Mouse (Mus musculus) stomach, embryonic 16.5 days (tissue): ENCODE data around the gene Adgrl2. TPM values are rescaled to one million over a fixed set of nuclear protein-coding genes. Genes with fewer than 3 reads are reported as not detected.

ENCODE experiments used
- ATAC-seq: fragments of 200-750 bp; cut with Nextera tagmentation; 2 replicates; pipeline ENCODE4 v1.8.0; 2017; ENCODE audit warnings: moderate number of reproducible peaks, moderate TSS enrichment; ENCODE audit not compliant: insufficient read depth, low FRiP score
- H3K27ac ChIP-seq: fragments of 300-500 bp; sonication (generic); 2 replicates; pipeline ENCODE4 v1.5.1; 2014; ENCODE audit warnings: low read length
- H3K27me3 ChIP-seq: fragments of 300-500 bp; sonication (generic); 2 replicates; pipeline ENCODE4 v1.6.1; 2014; ENCODE audit warnings: low read length, control low read depth, mixed read lengths; ENCODE audit not compliant: control insufficient read depth, insufficient read depth
- H3K36me3 ChIP-seq: fragments of 300-500 bp; sonication (generic); 2 replicates; pipeline ENCODE4 v1.6.1; 2014; ENCODE audit warnings: low read length; ENCODE audit not compliant: control insufficient read depth, insufficient read depth
- H3K4me1 ChIP-seq: fragments of 300-500 bp; sonication (generic); 2 replicates; pipeline ENCODE4 v1.6.1; 2014; ENCODE audit warnings: low read length, control low read depth, mixed read lengths; ENCODE audit not compliant: control insufficient read depth, insufficient read depth
- H3K4me2 ChIP-seq: fragments of 300-500 bp; sonication (generic); 2 replicates; pipeline ENCODE4 v1.6.1; 2014; ENCODE audit warnings: low read depth, low read length, mixed read lengths
- H3K4me3 ChIP-seq: fragments of 300-500 bp; sonication (generic); replicated peaks from 2 replicates; pipeline ENCODE4 v1.5.1; 2014; ENCODE audit warnings: mild to moderate bottlenecking, low read length
- H3K9ac ChIP-seq: fragments of 300-500 bp; sonication (generic); 2 replicates; pipeline ENCODE4 v1.6.1; 2014; ENCODE audit warnings: low read length
- H3K9me3 ChIP-seq: fragments of 300-500 bp; sonication (generic); replicated peaks from 2 replicates; pipeline ENCODE4 v1.6.1; 2016; ENCODE audit warnings: low read length, control low read depth; ENCODE audit not compliant: control insufficient read depth
- WGBS: fragments of 180-500 bp; shearing (Covaris S2); extraction: QIAGEN DNeasy Blood & Tissue Kit; methylation state at CpG from one replicate; pipeline ENCODE4 v1.1.7; 2014; 5-methylcytosine and 5-hydroxymethylcytosine counted together
- polyA plus RNA-seq: library from polyadenylated mRNA; unstranded; fragments of >200 nt; fragmentation: Nextera tagmentation; extraction: Ambion mirVana; gene quantifications from 2 replicates; pipeline ENCODE4 v1.2.1, GENCODE M21; 2015

Gene Adgrl2
- polyA plus RNA-seq, 1 experiment from 2014 or later: 39.6 TPM

DNA sequence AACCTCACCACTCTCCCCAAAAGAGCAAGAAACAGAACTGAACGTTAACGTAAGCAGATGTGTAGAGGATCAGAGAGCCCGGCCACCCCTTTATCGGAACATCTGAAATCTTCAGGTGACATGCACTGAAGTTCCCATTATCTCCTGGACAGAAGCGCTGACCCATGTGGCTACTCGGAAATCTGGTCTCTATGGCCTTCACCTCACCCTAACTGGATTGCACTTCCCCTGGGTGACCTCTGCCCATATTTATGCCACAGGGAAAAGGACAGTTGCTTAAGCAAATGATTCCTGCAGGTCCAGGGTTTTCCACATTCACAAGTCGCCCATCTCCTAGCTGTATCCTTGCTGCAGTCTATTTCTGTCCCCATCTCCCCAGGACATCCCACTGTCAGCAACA lies 84.9 kb downstream of the Adgrl2 start:
- H3K4me1 ChIP-seq: peaks cover 17% of the 10 kb centered on the region
- no peaks in the 10 kb centered on the region for H3K27me3 ChIP-seq
- H3K9ac ChIP-seq: no peak overlapping the region
- H3K4me2 ChIP-seq: no peak overlapping the region
- no peak for ATAC-seq
- 75% methylated on average over 7 of the region's 7 CpGs for WGBS
- H3K36me3 ChIP-seq: no peaks in the 10 kb centered on the region
- no peak overlapping the region for H3K27ac ChIP-seq
- no peak overlapping the region for H3K4me3 ChIP-seq
- H3K9me3 ChIP-seq: no peaks in the 10 kb centered on the region

DNA sequence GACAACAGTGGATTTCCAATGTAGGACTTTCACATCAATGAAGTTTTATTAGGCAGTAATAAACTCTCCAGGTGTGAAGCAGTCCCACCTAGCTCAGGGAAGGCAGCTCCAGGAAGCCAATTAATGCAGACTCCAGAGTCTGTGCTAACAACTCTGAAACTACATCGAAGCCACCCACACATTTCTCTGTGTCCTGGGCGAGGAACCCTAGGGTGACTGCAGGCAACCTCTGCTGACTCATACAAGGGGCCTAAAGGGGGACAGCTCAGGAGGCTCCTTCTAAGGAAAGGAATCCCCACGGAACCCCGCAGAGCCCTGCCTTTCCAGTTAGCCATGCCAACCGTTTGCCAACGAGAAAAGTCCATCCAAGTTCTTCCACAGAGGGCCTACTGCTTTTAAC lies 90.5 kb downstream of the Adgrl2 start:
- WGBS: 44% methylated on average over 6 of the region's 6 CpGs
- H3K36me3 ChIP-seq: no peaks in the 10 kb centered on the region
- 0 out of 2 replicates have a peak overlapping the region, but pooled peaks have one; percentile 1 for H3K4me2 ChIP-seq
- H3K27ac ChIP-seq: peak overlapping the region; percentile 31; the same call in 1 of the 2 replicates
- H3K9me3 ChIP-seq: no peaks in the 10 kb centered on the region
- no peaks in the 10 kb centered on the region for H3K27me3 ChIP-seq
- H3K4me3 ChIP-seq: no peak overlapping the region
- H3K9ac ChIP-seq: no peak overlapping the region
- ATAC-seq: 0 out of 2 replicates have a peak, but pooled peaks have one; percentile 38
- peaks cover 14% of the 10 kb centered on the region for H3K4me1 ChIP-seq

GRCm38 (mm10) chr3:148899416-148899815 lies 90.9 kb downstream of the Adgrl2 start:
- Histone ChIP-seq H3K27ac (peak overlapping the region; percentile 31; the same call in 1 of the 2 replicates), H3K4me3 (no peak overlapping the region), H3K9me3 (no peaks in the 10 kb centered on the region), H3K4me1 (peaks cover 14% of the 10 kb centered on the region), H3K4me2 (no peak overlapping the region), H3K27me3 (no peaks in the 10 kb centered on the region), H3K36me3 (no peaks in the 10 kb centered on the region), H3K9ac (no peak overlapping the region)
- peak; percentile 72 for ATAC-seq
- 38% methylated on average over 6 of the region's 6 CpGs for WGBS

GRCm38 (mm10) chr3:148898535-148899250 lies 91.7 kb downstream of the Adgrl2 start:
- Histone ChIP-seq H3K27ac (no peak overlapping the region), H3K9me3 (no peaks in the 10 kb centered on the region), H3K36me3 (no peaks in the 10 kb centered on the region), H3K9ac (no peak overlapping the region), H3K27me3 (no peaks in the 10 kb centered on the region), H3K4me1 (peaks cover 14% of the 10 kb centered on the region), H3K4me2 (no peak overlapping the region), H3K4me3 (no peak overlapping the region)
- WGBS: 69% methylated on average over 8 of the region's 8 CpGs
- ATAC-seq: no peak

GRCm38 (mm10) chr3:148896281-148896680 lies 94.1 kb downstream of the Adgrl2 start:
- Histone ChIP-seq H3K27ac (no peak overlapping the region), H3K9ac (no peak overlapping the region), H3K4me1 (peaks cover 14% of the 10 kb centered on the region), H3K27me3 (no peaks in the 10 kb centered on the region), H3K36me3 (no peaks in the 10 kb centered on the region), H3K4me2 (no peak overlapping the region), H3K4me3 (no peak overlapping the region), H3K9me3 (no peaks in the 10 kb centered on the region)
- 66% methylated on average over 10 of the region's 10 CpGs for WGBS
- ATAC-seq: no peak

DNA sequence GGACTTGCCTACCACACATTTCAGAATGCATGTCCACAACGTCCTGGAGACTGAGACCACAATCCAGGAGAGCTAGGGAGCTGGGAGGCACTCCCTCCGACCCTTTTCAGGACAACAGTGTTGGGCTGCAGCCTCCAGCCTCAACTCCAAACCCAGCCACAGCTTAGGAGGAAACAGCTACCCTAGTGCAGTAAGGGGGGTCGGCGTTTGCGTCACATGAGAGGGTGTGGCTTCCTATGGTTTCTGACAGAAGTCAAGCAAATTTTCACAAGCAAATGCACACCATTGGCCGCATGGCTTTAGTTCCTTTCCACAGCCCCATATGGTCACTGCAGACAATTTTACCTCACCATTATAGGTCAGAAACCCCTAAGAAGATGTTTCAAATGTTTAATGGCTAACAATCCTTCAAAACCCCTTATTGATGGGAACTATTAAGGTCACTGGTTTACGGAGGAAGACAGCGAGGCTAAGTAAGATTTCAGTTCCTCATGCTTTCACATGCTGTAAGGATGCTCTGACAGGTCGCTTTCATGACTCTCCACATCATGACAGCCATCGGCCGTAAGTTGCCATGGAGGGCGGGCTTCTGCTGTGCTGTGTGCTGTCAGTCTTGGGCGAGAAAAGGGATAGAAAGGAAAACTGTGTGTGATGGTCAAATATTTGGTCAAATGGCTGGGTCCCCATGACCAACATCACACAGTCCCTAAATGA lies 94.8 kb downstream of the Adgrl2 start:
- Histone ChIP-seq H3K36me3 (no peaks in the 10 kb centered on the region), H3K9me3 (no peaks in the 10 kb centered on the region), H3K4me3 (no peak overlapping the region), H3K27me3 (no peaks in the 10 kb centered on the region), H3K4me1 (peaks cover 14% of the 10 kb centered on the region), H3K9ac (no peak overlapping the region), H3K27ac (no peak overlapping the region), H3K4me2 (no peak overlapping the region)
- ATAC-seq: no peak
- 78% methylated on average over 13 of the region's 13 CpGs for WGBS

DNA sequence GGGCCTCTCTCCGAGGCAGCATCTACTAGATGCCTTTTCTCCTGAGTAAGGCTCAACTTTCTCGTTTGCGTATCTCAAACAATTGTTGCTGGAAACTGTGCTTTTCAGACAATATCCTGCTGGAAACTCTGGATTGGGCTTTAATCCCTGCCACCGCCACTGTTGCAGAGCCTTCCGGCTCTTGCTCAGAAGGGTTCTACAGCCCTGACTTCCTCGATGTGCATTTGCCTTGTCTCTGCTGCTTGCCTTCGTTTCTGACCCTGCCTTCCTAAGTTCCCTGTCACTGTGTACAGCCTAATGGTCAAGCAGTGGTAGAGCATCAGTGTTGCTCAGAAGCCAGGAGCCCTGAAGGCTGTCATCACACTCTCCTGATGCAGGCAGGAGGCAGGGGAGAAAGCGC lies 95.5 kb downstream of the Adgrl2 start:
- Histone ChIP-seq H3K9me3 (no peaks in the 10 kb centered on the region), H3K27me3 (no peaks in the 10 kb centered on the region), H3K36me3 (peaks cover 4% of the 10 kb centered on the region; the same call in 1 of the 2 replicates), H3K27ac (no peak overlapping the region; the same call in 1 of the 2 replicates), H3K9ac (no peak overlapping the region), H3K4me1 (peaks cover 10% of the 10 kb centered on the region), H3K4me2 (no peak overlapping the region), H3K4me3 (no peak overlapping the region)
- no peak for ATAC-seq
- WGBS: 77% methylated on average over 8 of the region's 8 CpGs

DNA sequence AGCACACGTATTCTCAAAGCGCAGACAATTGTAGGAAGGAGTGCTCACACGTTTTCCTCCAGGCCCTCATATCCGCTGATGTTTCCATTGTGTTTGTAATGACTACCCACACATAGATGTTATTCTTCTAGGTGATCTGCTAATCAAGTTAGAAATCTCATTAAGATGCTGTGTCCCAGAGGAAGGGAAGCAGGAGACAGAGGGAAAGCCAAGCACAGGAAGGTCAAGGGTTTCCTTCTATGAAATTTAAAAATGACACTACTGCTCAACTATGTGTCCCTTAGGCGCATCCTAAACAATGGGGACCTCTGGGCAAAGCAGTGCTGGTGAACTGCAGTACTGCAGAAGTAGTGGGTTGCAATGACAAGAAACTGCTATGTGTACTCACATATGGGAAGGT lies 102.5 kb downstream of the Adgrl2 start:
- H3K4me2 ChIP-seq: no peak overlapping the region
- 86% methylated on average over 5 of the region's 5 CpGs for WGBS
- H3K9ac ChIP-seq: no peak overlapping the region
- no peak for ATAC-seq
- H3K4me3 ChIP-seq: no peak overlapping the region
- H3K9me3 ChIP-seq: no peaks in the 10 kb centered on the region
- H3K27ac ChIP-seq: no peak overlapping the region
- H3K27me3 ChIP-seq: no peaks in the 10 kb centered on the region
- peaks cover 4% of the 10 kb centered on the region; the same call in 1 of the 2 replicates for H3K36me3 ChIP-seq
- H3K4me1 ChIP-seq: no peaks in the 10 kb centered on the region

DNA sequence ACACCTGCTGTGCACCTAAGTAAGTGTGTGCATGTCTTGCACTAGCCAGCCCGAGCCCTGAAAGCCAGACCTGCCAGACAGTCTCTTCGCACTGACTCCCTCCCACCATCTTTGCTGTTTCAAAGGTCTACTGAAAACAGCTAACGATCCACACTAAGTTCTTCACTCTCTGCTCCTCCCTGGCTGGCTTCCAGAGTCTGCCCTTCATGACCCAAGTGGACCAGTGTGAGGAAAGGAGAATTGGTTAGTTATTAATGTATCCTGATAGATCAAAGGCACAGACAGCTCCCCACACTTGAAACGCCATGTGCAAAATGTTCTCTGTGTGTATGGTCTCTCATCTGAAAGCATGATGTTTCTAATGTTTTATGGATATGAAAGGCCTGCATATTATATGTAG lies 103.4 kb downstream of the Adgrl2 start:
- no peaks in the 10 kb centered on the region for H3K4me1 ChIP-seq
- no peak overlapping the region for H3K4me2 ChIP-seq
- no peak overlapping the region for H3K9ac ChIP-seq
- no peak overlapping the region for H3K27ac ChIP-seq
- 75% methylated on average over 4 of the region's 4 CpGs for WGBS
- H3K4me3 ChIP-seq: no peak overlapping the region
- no peaks in the 10 kb centered on the region for H3K27me3 ChIP-seq
- peaks cover 4% of the 10 kb centered on the region; the same call in 1 of the 2 replicates for H3K36me3 ChIP-seq
- H3K9me3 ChIP-seq: no peaks in the 10 kb centered on the region
- no peak for ATAC-seq
